Mouse (Mus musculus) subcutaneous adipose tissue, adult 2 months (tissue): Measurements from ENCODE around the gene Pramef12. TPM values are rescaled to one million over a fixed set of nuclear protein-coding genes. Genes with fewer than 3 reads are reported as not detected.

ENCODE experiments used
- polyA plus RNA-seq: library from polyadenylated mRNA; depleted of rRNA; stranded (reverse); fragments of >200 nt; gene quantifications from 2 replicates; pipeline ENCODE4 v1.2.3, GENCODE M21; 2012; ENCODE audit warnings: low replicate concordance; rRNA removed

The Pramef12 gene
- 0.09 and 0.23 TPM in 2 replicates for polyA plus RNA-seq

DNA sequence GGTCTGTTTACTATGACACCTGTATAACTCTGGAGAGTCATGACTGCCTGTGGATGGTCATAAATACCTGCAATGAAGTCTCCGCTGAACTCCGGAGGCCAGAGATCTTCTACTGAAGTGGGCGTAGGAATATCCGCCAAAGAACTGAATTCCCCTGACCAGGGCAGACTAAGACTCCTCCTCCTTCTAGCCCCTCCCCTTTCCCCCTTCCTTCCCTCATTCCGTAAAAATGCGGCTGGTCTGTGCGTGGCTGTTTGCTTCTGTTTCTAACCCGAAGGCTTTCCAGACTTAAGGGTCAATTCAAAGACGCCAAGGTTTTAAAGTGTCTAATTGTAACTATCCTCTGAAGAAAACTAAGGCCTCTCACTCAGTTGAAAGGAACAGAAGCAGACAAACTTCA, at the start of gene Pramef12:
Pramef12 (minus strand) TSS at position 175 of the 400 bp plus-strand sequence.

DNA sequence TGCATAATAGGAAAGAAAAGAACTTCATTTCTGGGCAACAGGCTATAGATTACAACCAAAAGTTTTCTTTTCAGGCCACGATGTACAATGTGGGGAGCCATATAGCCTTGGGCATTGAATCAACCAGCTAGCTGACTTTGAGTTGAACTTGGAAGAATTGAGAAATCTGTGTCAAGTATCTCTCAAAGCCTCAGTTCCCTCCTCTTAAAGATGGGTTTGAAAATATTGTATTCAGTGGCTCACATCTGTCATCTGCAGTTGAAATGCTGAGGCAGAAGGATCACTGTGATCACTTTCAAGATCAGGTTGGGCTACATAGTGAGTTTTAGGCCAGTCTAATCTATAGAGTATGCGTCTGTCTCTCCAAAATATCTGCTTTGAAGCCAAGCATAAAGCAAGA, 45.0 kb upstream of the Pramef12 start, which contains the start of gene Gm9944:
Gm9944 (minus strand) TSS at position 101 of the 400 bp plus-strand sequence.

DNA sequence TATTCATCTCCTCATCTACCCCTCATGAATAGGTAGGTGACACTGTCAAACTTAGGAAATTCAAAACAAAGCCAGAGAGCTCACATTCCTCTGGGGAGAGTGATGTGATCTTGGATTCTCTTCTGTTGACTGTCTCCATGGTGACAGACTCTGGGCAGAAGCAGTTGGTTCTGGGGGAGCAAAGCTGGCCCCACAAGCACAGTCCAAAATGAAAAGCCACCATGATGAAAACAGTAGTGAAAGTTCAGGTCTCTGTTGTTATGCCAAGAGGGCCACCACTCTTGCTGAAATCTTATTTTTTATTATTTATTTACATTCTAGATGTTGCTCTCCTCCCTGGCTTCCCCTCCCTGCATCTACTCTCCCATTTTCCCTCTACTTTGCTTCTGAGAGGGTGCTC, 30.4 kb upstream of the Pramef12 start, which contains the start of gene 1700012P22Rik:
1700012P22Rik (minus strand) TSS at position 101 of the 400 bp plus-strand sequence.

DNA sequence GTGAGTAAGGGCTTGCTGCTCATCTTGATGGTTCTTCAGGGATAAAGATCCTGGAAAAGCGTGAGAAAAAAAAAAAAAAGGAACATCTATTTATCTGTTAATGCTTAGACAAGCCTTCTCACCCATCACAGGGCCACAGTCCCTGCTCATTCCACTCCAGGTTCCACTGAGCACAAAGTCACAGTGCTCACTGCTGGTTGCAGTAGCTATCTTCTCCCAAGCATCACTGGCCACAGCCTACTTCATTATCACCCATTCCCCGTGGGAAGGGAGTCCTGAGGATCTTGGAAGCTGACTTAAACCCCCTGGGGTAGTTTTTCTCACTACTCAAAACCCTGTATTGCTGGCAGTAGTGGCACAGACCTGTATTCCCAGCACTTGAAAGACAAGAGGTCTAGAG, 30.4 kb downstream of the Pramef12 start, which contains the start of gene Pramef20:
Pramef20 (minus strand) TSS at position 23 of the 400 bp plus-strand sequence.

DNA sequence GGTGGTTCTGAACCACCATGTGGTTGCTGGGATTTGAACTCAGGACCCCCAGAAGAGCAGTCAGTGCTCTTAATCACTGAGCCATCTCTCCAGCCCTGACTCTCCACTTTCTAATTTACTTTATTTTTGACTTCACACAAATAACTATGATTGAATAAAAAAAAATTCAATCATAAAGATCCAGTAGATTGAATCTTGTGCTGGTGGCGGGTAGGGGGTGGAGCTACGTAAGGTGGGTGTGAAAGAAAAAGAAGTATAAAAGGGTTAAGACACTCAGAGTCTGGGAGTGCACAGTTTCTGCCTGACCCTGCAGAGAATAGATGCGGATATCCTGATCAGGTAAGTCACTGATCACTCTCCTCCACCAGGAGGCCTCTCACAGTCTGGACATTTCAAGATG, 50.6 kb downstream of the Pramef12 start, which contains the start of gene Gm13119:
Gm13119 (plus strand) TSS at position 301 of the 400 bp plus-strand sequence.

Other genes with a start within 250 kb of the Pramef12 start
- not detected in 2 replicates for gene Oog3, start 245.8 kb downstream of the Pramef12 start, polyA plus RNA-seq
- gene Oog2, start 217.7 kb downstream of the Pramef12 start, polyA plus RNA-seq, result not detected in 2 replicates
- not detected in 2 replicates for gene C87977, start 195.1 kb downstream of the Pramef12 start, polyA plus RNA-seq
- not detected in 2 replicates for gene Pramel5, start 128.0 kb downstream of the Pramef12 start, polyA plus RNA-seq
- gene Gm13128, start 78.2 kb downstream of the Pramef12 start, polyA plus RNA-seq, result not detected in 2 replicates
- gene Gm13119, start 50.5 kb downstream of the Pramef12 start, polyA plus RNA-seq, result not detected in 2 replicates
- gene Pramef20, start 30.5 kb downstream of the Pramef12 start, polyA plus RNA-seq, result not detected in 2 replicates
- gene 1700012P22Rik, start 30.3 kb upstream of the Pramef12 start, polyA plus RNA-seq, result not detected in 2 replicates
- gene Gm9944, start 44.9 kb upstream of the Pramef12 start, polyA plus RNA-seq, result not detected in 2 replicates
- not detected in 2 replicates for gene Aadacl3, start 55.3 kb upstream of the Pramef12 start, polyA plus RNA-seq
- gene 9430007A20Rik, start 111.4 kb upstream of the Pramef12 start, polyA plus RNA-seq, result not detected in 2 replicates
- not detected in 2 replicates for gene Gm13124, start 156.7 kb upstream of the Pramef12 start, polyA plus RNA-seq
- not detected in 2 replicates for gene Aadacl4, start 205.2 kb upstream of the Pramef12 start, polyA plus RNA-seq